Mouse (Mus musculus) kidney, embryonic 14.5 days (tissue): ENCODE data around the gene Fn1. TPM values are rescaled to one million over a fixed set of nuclear protein-coding genes. Genes with fewer than 3 reads are reported as not detected.

ENCODE experiments used
- ATAC-seq: fragments of 200-750 bp; cut with Nextera tagmentation; 2 replicates; pipeline ENCODE4 v1.8.0; 2017; ENCODE audit warnings: moderate number of reproducible peaks, mild to moderate bottlenecking, moderate TSS enrichment, moderate library complexity; ENCODE audit not compliant: low FRiP score, low TSS enrichment
- H3K27ac ChIP-seq: fragments of 300-500 bp; sonication (generic); 2 replicates; pipeline ENCODE4 v1.5.1; 2014; ENCODE audit warnings: low read depth, mild to moderate bottlenecking, low read length, moderate library complexity, mixed read lengths
- H3K27me3 ChIP-seq: fragments of 300-500 bp; sonication (generic); 2 replicates; pipeline ENCODE4 v1.6.1; 2014; ENCODE audit warnings: mild to moderate bottlenecking, low read length; ENCODE audit not compliant: control insufficient read depth, insufficient read depth
- H3K36me3 ChIP-seq: fragments of 300-500 bp; sonication (generic); 2 replicates; pipeline ENCODE4 v1.6.1; 2014; ENCODE audit warnings: low read length, mixed read lengths; ENCODE audit not compliant: control insufficient read depth, insufficient read depth
- H3K4me1 ChIP-seq: fragments of 300-500 bp; sonication (generic); 2 replicates; pipeline ENCODE4 v1.6.1; 2014; ENCODE audit warnings: low read length, mixed read lengths; ENCODE audit not compliant: control insufficient read depth, insufficient read depth
- H3K4me2 ChIP-seq: fragments of 300-500 bp; sonication (generic); replicated peaks from 2 replicates; pipeline ENCODE4 v1.6.1; 2014; ENCODE audit warnings: low read depth, mild to moderate bottlenecking, low read length
- H3K4me3 ChIP-seq: fragments of 300-500 bp; sonication (generic); 2 replicates; pipeline ENCODE4 v1.5.1; 2014; ENCODE audit warnings: mild to moderate bottlenecking, low read length
- H3K9ac ChIP-seq: fragments of 300-500 bp; sonication (generic); 2 replicates; pipeline ENCODE4 v1.6.1; 2014; ENCODE audit warnings: low read depth, mild to moderate bottlenecking, low read length, moderate library complexity
- H3K9me3 ChIP-seq: fragments of 300-500 bp; sonication (generic); 2 replicates; pipeline ENCODE4 v1.6.1; 2016; ENCODE audit warnings: low read length; ENCODE audit not compliant: control insufficient read depth
- WGBS: fragments of 180-500 bp; shearing (Covaris S2); extraction: QIAGEN DNeasy Blood & Tissue Kit; methylation state at CpG from one replicate; pipeline ENCODE4 v1.1.7; 2014; 5-methylcytosine and 5-hydroxymethylcytosine counted together
- polyA plus RNA-seq: library from polyadenylated mRNA; unstranded; fragments of >200 nt; fragmentation: Nextera tagmentation; extraction: Ambion mirVana; gene quantifications from 2 replicates; pipeline ENCODE4 v1.2.1, GENCODE M21; 2014

Fn1 gene
- polyA plus RNA-seq, 1 experiment from 2014 or later = 158 TPM

- no peaks in the 10 kb centered on the region for H3K27me3 ChIP-seq
- WGBS = 96% methylated on average over 7 of the region's 7 CpGs
- no peaks in the 10 kb centered on the region for H3K9me3 ChIP-seq
- H3K4me1 ChIP-seq = no peaks in the 10 kb centered on the region
- H3K27ac ChIP-seq = no peak overlapping the region
- H3K36me3 ChIP-seq = peaks cover 81% of the 10 kb centered on the region
- no peak overlapping the region for H3K4me3 ChIP-seq
- no peak overlapping the region for H3K9ac ChIP-seq
- no peak for ATAC-seq
- H3K4me2 ChIP-seq = no peak overlapping the region
These were observed 77.0 kb downstream of the Fn1 start for GRCm38 (mm10) chr1:71575987-71576386.

GRCm38 (mm10) chr1:71570116-71570515, 82.9 kb downstream of the Fn1 start:
- WGBS = 78% methylated on average over 4 of the region's 4 CpGs
- no peaks in the 10 kb centered on the region for H3K4me1 ChIP-seq
- ATAC-seq = no peak
- no peak overlapping the region for H3K4me3 ChIP-seq
- H3K4me2 ChIP-seq = no peak overlapping the region
- H3K27me3 ChIP-seq = no peaks in the 10 kb centered on the region
- H3K9me3 ChIP-seq = no peaks in the 10 kb centered on the region
- no peak overlapping the region for H3K27ac ChIP-seq
- no peak overlapping the region for H3K9ac ChIP-seq
- peaks cover 86% of the 10 kb centered on the region for H3K36me3 ChIP-seq

- H3K4me1 ChIP-seq = no peaks in the 10 kb centered on the region
- no peaks in the 10 kb centered on the region for H3K9me3 ChIP-seq
- no peak overlapping the region for H3K27ac ChIP-seq
- ATAC-seq = no peak
- H3K4me2 ChIP-seq = no peak overlapping the region
- no peak overlapping the region for H3K4me3 ChIP-seq
- H3K9ac ChIP-seq = no peak overlapping the region
- no peaks in the 10 kb centered on the region for H3K27me3 ChIP-seq
- H3K36me3 ChIP-seq = peaks cover 91% of the 10 kb centered on the region
- WGBS = 89% methylated on average over 16 of the region's 16 CpGs
These were observed 85.0 kb downstream of the Fn1 start for GRCm38 (mm10) chr1:71567884-71568605.

- H3K36me3 ChIP-seq = peaks cover 83% of the 10 kb centered on the region
These were observed 88.7 kb downstream of the Fn1 start for GRCm38 (mm10) chr1:71564291-71564690.

GRCm38 (mm10) chr1:71560626-71561025, 92.4 kb downstream of the Fn1 start:
- H3K4me2 ChIP-seq = no peak overlapping the region
- H3K36me3 ChIP-seq = peaks cover 50% of the 10 kb centered on the region
- ATAC-seq = no peak
- H3K9ac ChIP-seq = no peak overlapping the region
- no peak overlapping the region for H3K4me3 ChIP-seq
- H3K27me3 ChIP-seq = no peaks in the 10 kb centered on the region
- H3K9me3 ChIP-seq = no peaks in the 10 kb centered on the region; the same call in 1 of the 2 replicates
- H3K27ac ChIP-seq = no peak overlapping the region
- no peaks in the 10 kb centered on the region for H3K4me1 ChIP-seq
- WGBS = 94% methylated on average over 4 of the region's 4 CpGs

More at GRCm38 (mm10) chr1:71564291-71564690, 88.7 kb downstream of the Fn1 start:
- Histone ChIP-seq H3K9me3 (no peaks in the 10 kb centered on the region; the same call in 1 of the 2 replicates), H3K9ac (no peak overlapping the region), H3K4me3 (no peak overlapping the region), H3K27me3 (no peaks in the 10 kb centered on the region), H3K4me2 (no peak overlapping the region), H3K4me1 (no peaks in the 10 kb centered on the region), H3K27ac (no peak overlapping the region)
- WGBS = 92% methylated on average over 7 of the region's 7 CpGs
- no peak for ATAC-seq

- H3K4me2 ChIP-seq = peak within 1 kb of the TSS; percentile 70
- under 1% methylated on average over 50 of the region's 55 CpGs for WGBS
- H3K4me3 ChIP-seq = peak within 1 kb of the TSS; percentile 53
- peak within 1 kb of the TSS; percentile 79 for H3K27ac ChIP-seq
- no peaks in the 10 kb centered on the region; the same call in 1 of the 2 replicates for H3K9me3 ChIP-seq
- no peaks in the 10 kb centered on the region for H3K4me1 ChIP-seq
- peak within 1 kb of the TSS; percentile 72 for H3K9ac ChIP-seq
- H3K27me3 ChIP-seq = no peaks in the 10 kb centered on the region
- ATAC-seq = peak; percentile 100
- peaks cover 23% of the 10 kb centered on the region for H3K36me3 ChIP-seq
These were observed 96.0 kb downstream of the Fn1 start, which contains the start of gene Atic for GRCm38 (mm10) chr1:71556688-71557612. Gene Atic, plus strand, starts transcription at chr1:71557150.

GRCm38 (mm10) chr1:71550626-71551195, 102.3 kb downstream of the Fn1 start:
- no peaks in the 10 kb centered on the region for H3K36me3 ChIP-seq
- 78% methylated on average over 10 of the region's 10 CpGs for WGBS
- H3K4me3 ChIP-seq = no peak overlapping the region
- no peak; the same call in 1 of the 2 replicates for ATAC-seq
- no peak overlapping the region for H3K9ac ChIP-seq
- H3K27ac ChIP-seq = no peak overlapping the region
- no peaks in the 10 kb centered on the region for H3K9me3 ChIP-seq
- no peak overlapping the region for H3K4me2 ChIP-seq
- H3K4me1 ChIP-seq = no peaks in the 10 kb centered on the region
- H3K27me3 ChIP-seq = no peaks in the 10 kb centered on the region

GRCm38 (mm10) chr1:71540437-71540836, 112.6 kb downstream of the Fn1 start:
- no peak overlapping the region for H3K4me3 ChIP-seq
- H3K9ac ChIP-seq = no peak overlapping the region
- WGBS = 36% methylated on average over 3 of the region's 3 CpGs
- no peak overlapping the region for H3K4me2 ChIP-seq
- no peak for ATAC-seq
- no peaks in the 10 kb centered on the region for H3K27me3 ChIP-seq
- H3K27ac ChIP-seq = no peak overlapping the region
- H3K4me1 ChIP-seq = no peaks in the 10 kb centered on the region
- no peaks in the 10 kb centered on the region for H3K9me3 ChIP-seq
- H3K36me3 ChIP-seq = no peaks in the 10 kb centered on the region
